Mouse (Mus musculus) heart, embryonic 14.5 days (tissue): Measurements from ENCODE around the gene Defb38. TPM values are rescaled to one million over a fixed set of nuclear protein-coding genes. Genes with fewer than 3 reads are reported as not detected.

Experiments
- ATAC-seq: fragments of 200-750 bp; cut with Nextera tagmentation; 2 replicates; pipeline ENCODE4 v1.8.0; 2017; ENCODE audit warnings: low read depth, moderate TSS enrichment; ENCODE audit not compliant: insufficient number of reproducible peaks, insufficient read depth, low FRiP score
- H3K27ac ChIP-seq, 2 experiments: fragments of 200-500 bp in 1 of 2; fragments of 300-500 bp in 1 of 2; sonication (generic) in 1 of 2; replicated peaks in 1 of 2; 2 replicates each; pipeline ENCODE4 v1.5.1; 2012 to 2014; ENCODE audit warnings: low read depth in 2 of 2, low read length in 2 of 2, control low read depth in 1 of 2, mild to moderate bottlenecking in 1 of 2, mixed read lengths in 1 of 2; ENCODE audit not compliant: control insufficient read depth in 1 of 2, insufficient read depth in 1 of 2
- H3K27me3 ChIP-seq: fragments of 300-500 bp; sonication (generic); 2 replicates; pipeline ENCODE4 v1.6.1; 2014; ENCODE audit warnings: mild to moderate bottlenecking, low read length, control low read depth; ENCODE audit not compliant: control insufficient read depth, insufficient read depth
- H3K36me3 ChIP-seq: fragments of 300-500 bp; sonication (generic); 2 replicates; pipeline ENCODE4 v1.6.1; 2014; ENCODE audit warnings: mild to moderate bottlenecking, control low read depth, low read length, mixed read lengths; ENCODE audit not compliant: control insufficient read depth, insufficient read depth
- H3K4me1 ChIP-seq, 2 experiments: fragments of 200-500 bp in 1 of 2; fragments of 300-500 bp in 1 of 2; sonication (generic) in 1 of 2; 2 replicates each; pipeline ENCODE4 v1.6.1; 2012 to 2014; ENCODE audit warnings: low read length in 2 of 2, control low read depth in 1 of 2, mixed read lengths in 1 of 2; ENCODE audit not compliant: control insufficient read depth in 2 of 2, insufficient read depth in 2 of 2
- H3K4me2 ChIP-seq: fragments of 300-500 bp; sonication (generic); 2 replicates; pipeline ENCODE4 v1.6.1; 2014; ENCODE audit warnings: mild to moderate bottlenecking, low read length
- H3K4me3 ChIP-seq, 2 experiments: fragments of 200-500 bp in 1 of 2; fragments of 300-500 bp in 1 of 2; sonication (generic) in 1 of 2; 2 replicates each; pipeline ENCODE4 v1.5.1; 2012 to 2014; ENCODE audit warnings: low read length in 2 of 2, mild to moderate bottlenecking in 2 of 2, control low read depth in 1 of 2, low read depth in 1 of 2, moderate library complexity in 1 of 2; ENCODE audit not compliant: control insufficient read depth in 1 of 2, insufficient read depth in 1 of 2
- H3K9ac ChIP-seq: fragments of 300-500 bp; sonication (generic); 2 replicates; pipeline ENCODE4 v1.6.1; 2014; ENCODE audit warnings: mild to moderate bottlenecking, low read length
- H3K9me3 ChIP-seq: fragments of 300-500 bp; sonication (generic); 2 replicates; pipeline ENCODE4 v1.6.1; 2016; ENCODE audit warnings: low read length, control low read depth; ENCODE audit not compliant: control insufficient read depth
- WGBS: fragments of 180-500 bp; shearing (Covaris S2); extraction: QIAGEN DNeasy Blood & Tissue Kit; methylation state at CpG from one replicate; pipeline ENCODE4 v1.1.7; 2014; 5-methylcytosine and 5-hydroxymethylcytosine counted together
- polyA plus RNA-seq: library from polyadenylated mRNA; unstranded; fragments of >200 nt; fragmentation: Nextera tagmentation; extraction: Ambion mirVana; gene quantifications from 2 replicates; pipeline ENCODE4 v1.2.1, GENCODE M21; 2014

Defb38 gene
- not detected in 2 replicates for polyA plus RNA-seq

DNA sequence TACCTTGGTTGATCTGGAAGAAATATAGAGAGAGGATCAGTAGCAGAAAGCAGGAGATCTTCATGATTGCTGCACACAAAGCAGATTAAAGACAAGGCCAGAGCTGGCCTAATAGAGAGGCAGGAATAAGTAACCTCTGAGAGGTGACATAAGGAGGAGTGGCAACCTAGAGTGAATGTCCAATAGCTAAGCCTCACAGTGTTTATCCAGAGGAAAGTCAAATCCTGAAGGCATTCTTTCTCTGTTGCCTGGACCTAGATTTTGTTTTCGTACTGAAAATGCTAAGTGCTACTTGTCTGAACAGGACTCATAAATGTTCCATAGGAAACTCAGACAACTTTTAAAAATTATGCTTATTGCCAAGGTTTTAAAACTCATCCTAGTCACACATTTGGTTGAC lies at the start of gene Defb38:
Gene Defb38 (minus strand): TSS at position 101 of the 400 bp plus-strand sequence.
- Histone ChIP-seq H3K27ac (no peak within 1 kb of the TSS), H3K9me3 (no peaks in the 10 kb centered on the region), H3K4me3 (no peak within 1 kb of the TSS), H3K9ac (no peak within 1 kb of the TSS), H3K4me1 (no peaks in the 10 kb centered on the region), H3K36me3 (no peaks in the 10 kb centered on the region), H3K4me2 (no peak within 1 kb of the TSS), H3K27me3 (no peaks in the 10 kb centered on the region)
- 69% methylated on average over 1 of the region's 1 CpGs for WGBS
- ATAC-seq: no peak

DNA sequence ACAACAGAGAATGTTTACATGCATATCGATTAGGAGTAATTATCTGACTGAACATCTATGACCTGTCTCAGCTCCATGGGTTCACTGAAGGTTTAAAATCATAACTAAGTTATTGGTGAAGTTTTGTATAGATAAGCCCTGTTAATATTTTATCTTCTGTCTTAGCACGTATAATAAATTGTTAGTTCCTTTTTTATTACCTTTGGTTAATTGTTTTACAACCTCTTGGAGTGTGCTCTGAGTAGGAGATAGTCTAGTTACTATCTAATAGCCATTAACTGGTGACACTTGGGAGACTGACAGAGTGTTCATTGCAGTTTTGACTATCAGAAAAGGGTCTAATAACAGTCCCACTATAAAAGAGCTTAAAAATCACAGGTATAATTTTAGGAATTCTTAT lies 39.6 kb upstream of the Defb38 start:
- no peak overlapping the region for H3K4me2 ChIP-seq
- ATAC-seq: no peak
- no peak overlapping the region for H3K27ac ChIP-seq
- no peaks in the 10 kb centered on the region for H3K4me1 ChIP-seq
- H3K9me3 ChIP-seq: no peaks in the 10 kb centered on the region; the same call in 1 of the 2 replicates
- no peak overlapping the region for H3K4me3 ChIP-seq
- H3K9ac ChIP-seq: no peak overlapping the region
- H3K36me3 ChIP-seq: no peaks in the 10 kb centered on the region
- H3K27me3 ChIP-seq: no peaks in the 10 kb centered on the region
- 52% methylated on average over 2 of the region's 2 CpGs for WGBS

DNA sequence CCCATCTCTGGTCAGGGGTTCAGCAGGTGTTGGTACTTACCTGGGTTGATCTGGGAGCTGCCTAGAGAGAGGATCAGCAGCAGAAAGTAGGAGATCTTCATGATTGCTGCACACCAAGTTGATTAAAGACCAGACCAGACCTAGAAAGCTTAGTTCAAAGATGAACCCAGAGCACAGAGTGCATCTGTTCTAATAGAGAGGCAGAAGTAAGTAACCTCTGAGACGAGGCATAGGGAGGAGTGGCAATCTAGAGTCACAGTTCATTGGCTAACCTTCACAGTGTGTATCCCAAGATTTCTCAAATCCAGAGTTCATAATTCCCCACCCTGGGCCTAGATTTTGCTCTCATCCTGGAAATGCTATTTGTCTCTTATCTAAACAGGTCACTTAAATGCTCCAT lies 38.3 kb upstream of the Defb38 start, which contains the start of gene Defb39:
Gene Defb39 (minus strand): TSS at position 101 of the 400 bp plus-strand sequence.
- WGBS: 60% methylated on average over 1 of the region's 1 CpGs
- Histone ChIP-seq H3K4me1 (no peaks in the 10 kb centered on the region), H3K4me3 (no peak within 1 kb of the TSS), H3K9me3 (no peaks in the 10 kb centered on the region; the same call in 1 of the 2 replicates), H3K36me3 (no peaks in the 10 kb centered on the region), H3K9ac (no peak within 1 kb of the TSS), H3K4me2 (no peak within 1 kb of the TSS), H3K27me3 (no peaks in the 10 kb centered on the region), H3K27ac (no peak within 1 kb of the TSS)
- no peak for ATAC-seq

DNA sequence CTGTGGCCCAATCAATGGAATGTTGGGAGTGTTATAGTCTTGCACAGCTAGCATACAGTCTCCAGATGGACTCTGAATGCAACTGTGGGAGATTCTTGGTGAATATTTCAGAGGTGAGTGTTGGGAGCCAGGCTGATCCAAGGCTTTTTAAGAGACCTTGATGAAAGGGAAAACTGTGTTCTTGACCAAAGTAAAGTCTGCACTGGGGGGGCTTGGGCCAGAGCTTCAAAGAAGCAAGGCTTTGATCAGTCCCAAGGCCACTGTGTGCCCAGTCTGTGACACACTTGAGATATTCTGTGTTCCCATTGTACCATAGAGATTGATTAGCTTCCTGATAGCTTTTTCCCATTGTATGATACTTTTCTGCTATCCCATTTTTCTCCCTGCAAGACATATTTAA lies 36.5 kb upstream of the Defb38 start:
- no peaks in the 10 kb centered on the region for H3K36me3 ChIP-seq

DNA sequence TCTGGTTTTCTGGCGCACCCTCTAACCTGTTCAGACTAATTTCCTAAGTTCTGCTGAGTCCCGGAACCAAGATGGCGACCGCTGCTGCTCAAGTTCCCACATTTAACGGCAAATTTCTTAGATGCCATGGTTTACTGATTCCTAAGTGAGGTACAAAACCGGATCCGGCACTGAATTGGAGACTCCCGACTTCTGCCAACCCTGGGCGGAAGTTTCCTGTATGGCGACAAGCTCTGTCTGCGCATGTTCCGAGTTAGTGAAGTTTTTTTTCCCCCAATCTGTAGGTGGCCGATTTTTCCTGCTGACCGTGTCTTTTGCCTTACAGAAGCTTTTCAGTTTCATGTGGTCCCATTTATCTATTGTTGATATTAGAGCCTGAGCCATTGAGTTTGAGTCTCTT lies 18.9 kb upstream of the Defb38 start:
- Histone ChIP-seq H3K4me2 (no peak overlapping the region), H3K9me3 (peaks cover 4% of the 10 kb centered on the region), H3K27ac (no peak overlapping the region), H3K4me1 (no peaks in the 10 kb centered on the region), H3K9ac (no peak overlapping the region), H3K4me3 (no peak overlapping the region), H3K27me3 (no peaks in the 10 kb centered on the region), H3K36me3 (no peaks in the 10 kb centered on the region)
- ATAC-seq: no peak
- WGBS: 91% methylated on average over 14 of the region's 14 CpGs

More for the DNA sequence above, 36.5 kb upstream of the Defb38 start:
- no peak for ATAC-seq
- H3K9me3 ChIP-seq: no peaks in the 10 kb centered on the region; the same call in 1 of the 2 replicates
- H3K27ac ChIP-seq: no peak overlapping the region
- no peaks in the 10 kb centered on the region for H3K4me1 ChIP-seq
- no peak overlapping the region for H3K4me3 ChIP-seq
- no peak overlapping the region for H3K9ac ChIP-seq
- H3K4me2 ChIP-seq: no peak overlapping the region
- no peaks in the 10 kb centered on the region for H3K27me3 ChIP-seq

Other genes with a start within 250 kb of the Defb38 start
- not detected in 2 replicates for gene Defb40, start 48.3 kb downstream of the Defb38 start, polyA plus RNA-seq
- gene Defb37, start 35.5 kb downstream of the Defb38 start, polyA plus RNA-seq: not detected in 2 replicates
- gene Defb39, start 38.2 kb upstream of the Defb38 start, polyA plus RNA-seq: not detected in 2 replicates
- gene Defb12, start 88.3 kb upstream of the Defb38 start, polyA plus RNA-seq: not detected in 2 replicates
- not detected in 2 replicates for gene Defb34, start 97.2 kb upstream of the Defb38 start, polyA plus RNA-seq
- gene Gm45826, start 114.2 kb upstream of the Defb38 start, polyA plus RNA-seq: not detected in 2 replicates
- gene Defb14, start 167.8 kb upstream of the Defb38 start, polyA plus RNA-seq: not detected in 2 replicates
- not detected in 2 replicates for gene Defb4, start 172.1 kb upstream of the Defb38 start, polyA plus RNA-seq
- not detected in 2 replicates for gene Defb6, start 198.9 kb upstream of the Defb38 start, polyA plus RNA-seq
- gene Defb46, start 213.3 kb upstream of the Defb38 start, polyA plus RNA-seq: not detected in 2 replicates
- gene Defb5, start 221.0 kb upstream of the Defb38 start, polyA plus RNA-seq: not detected in 2 replicates